Comparison of ENCODE assay signal across 8 mouse cellular contexts in genomic region chr7:38271511-38271811, GRCm38 (mm10). TPM values are rescaled to one million over a fixed set of nuclear protein-coding genes. Genes with fewer than 3 reads are reported as not detected.
DNase-seq lines count a peak whose midpoint lies in the region; ATAC-seq and TF ChIP-seq lines count a peak whose summit lies in the region.

No protein-coding gene starts in this region.

- WGBS in heart, embryonic 15.5 days: under 1% methylated on average over 11 of the region's 11 CpGs
- 1% methylated on average over 11 of the region's 11 CpGs for WGBS in forebrain, embryonic 16.5 days
- 0% methylated on average over 11 of the region's 11 CpGs for WGBS in liver, postnatal 0 days (ENCODE audit: insufficient replicate concordance)

- no peak for DNase-seq in heart, adult 9 months (ENCODE audit: low spot score in 2 of 2)
- no peak for DNase-seq in G1E (ENCODE audit: low spot score)
- no peak for DNase-seq in liver, postnatal 0 days
- DNase-seq in yolk sac, embryonic 10.5 days (ENCODE audit: low spot score): no peak
- DNase-seq in spleen, postnatal 14 days (ENCODE audit: low spot score in 2 of 2): no peak
- no peak for DNase-seq in cerebellum, adult 18-20 months

- H3K9ac ChIP-seq in heart, embryonic 15.5 days: peak overlapping the region; percentile 76
- peak overlapping the region; percentile 60 for H3K9ac ChIP-seq in forebrain, embryonic 16.5 days (replicated peaks; ENCODE audit: low read depth, low read length)
- H3K9ac ChIP-seq in liver, postnatal 0 days (replicated peaks): peak overlapping the region; percentile 73

- H3K4me2 ChIP-seq in heart, embryonic 15.5 days: peak overlapping the region; percentile 90
- H3K4me2 ChIP-seq in forebrain, embryonic 16.5 days (ENCODE audit: low read length): peak overlapping the region; percentile 58
- H3K4me2 ChIP-seq in liver, postnatal 0 days (ENCODE audit: low read depth, low read length): peak overlapping the region; percentile 80

- no peaks in the 10 kb centered on the region for H3K27me3 ChIP-seq in heart, embryonic 15.5 days
- H3K27me3 ChIP-seq in G1E (ENCODE audit: insufficient read depth, low read length): no peaks in the 10 kb centered on the region
- no peaks in the 10 kb centered on the region for H3K27me3 ChIP-seq in forebrain, embryonic 16.5 days (replicated peaks; ENCODE audit: control insufficient read depth, insufficient read depth, low read length)
- H3K27me3 ChIP-seq in liver, postnatal 0 days (ENCODE audit: insufficient read depth, low read length): no peaks in the 10 kb centered on the region

- TF ChIP-seq CTCF in G1E (IDR thresholded peaks at IDR 0.05; ENCODE audit: low read depth, low read length): no peak
- TF ChIP-seq CTCF in liver, postnatal 0 days (IDR thresholded peaks at IDR 0.05; ENCODE audit: low read depth): no peak

- no peaks in the 10 kb centered on the region for H3K9me3 ChIP-seq in heart, embryonic 15.5 days (replicated peaks)
- no peaks in the 10 kb centered on the region for H3K9me3 ChIP-seq in G1E (replicated peaks)
- H3K9me3 ChIP-seq in forebrain, embryonic 16.5 days (ENCODE audit: control insufficient read depth, low read length): no peaks in the 10 kb centered on the region
- no peaks in the 10 kb centered on the region for H3K9me3 ChIP-seq in liver, postnatal 0 days (ENCODE audit: low read length)

- H3K4me3 ChIP-seq in heart, embryonic 15.5 days: peak overlapping the region; percentile 83
- H3K4me3 ChIP-seq in G1E (ENCODE audit: low read depth, low read length): peak overlapping the region; percentile 78
- H3K4me3 ChIP-seq in forebrain, embryonic 16.5 days (replicated peaks; ENCODE audit: low read length): peak overlapping the region; percentile 73
- peak overlapping the region; percentile 84 for H3K4me3 ChIP-seq in liver, postnatal 0 days (ENCODE audit: low read depth, low read length)

- 0 out of 2 replicates have a peak, but pooled peaks have one; percentile 6 for ATAC-seq in heart, embryonic 15.5 days (replicated peaks; ENCODE audit: insufficient number of reproducible peaks, insufficient read depth, low FRiP score, low read depth)
- no peak; the same call in 1 of the 2 replicates for ATAC-seq in G1E (ENCODE audit: extremely low read depth, insufficient number of reproducible peaks, low FRiP score, poor library complexity, severe bottlenecking)
- no peak for ATAC-seq in forebrain, embryonic 16.5 days
- peak; percentile 65 for ATAC-seq in liver, postnatal 0 days

- peak overlapping the region; percentile 71 for H3K27ac ChIP-seq in heart, embryonic 15.5 days
- peak overlapping the region; percentile 11 for H3K27ac ChIP-seq in forebrain, embryonic 16.5 days (ENCODE audit: low read length)
- H3K27ac ChIP-seq in liver, postnatal 0 days (ENCODE audit: low read depth): peak overlapping the region; percentile 53

- H3K4me1 ChIP-seq in heart, embryonic 15.5 days (replicated peaks): peaks cover 12% of the 10 kb centered on the region
- peaks cover 4% of the 10 kb centered on the region; the same call in 1 of the 2 replicates for H3K4me1 ChIP-seq in G1E (ENCODE audit: insufficient read depth, low read depth, low read length)
- peaks cover 12% of the 10 kb centered on the region for H3K4me1 ChIP-seq in forebrain, embryonic 16.5 days (replicated peaks; ENCODE audit: control insufficient read depth, insufficient read depth, low read length)
- peaks cover 13% of the 10 kb centered on the region for H3K4me1 ChIP-seq in liver, postnatal 0 days (ENCODE audit: insufficient read depth)

- no peak for TF ChIP-seq EP300 in liver, postnatal 0 days (IDR thresholded peaks at IDR 0.05; ENCODE audit: low read depth)

- peaks cover 16% of the 10 kb centered on the region for H3K36me3 ChIP-seq in heart, embryonic 15.5 days
- peaks cover 23% of the 10 kb centered on the region for H3K36me3 ChIP-seq in G1E (replicated peaks)
- peaks cover 10% of the 10 kb centered on the region for H3K36me3 ChIP-seq in forebrain, embryonic 16.5 days (ENCODE audit: control insufficient read depth, insufficient read depth)
- peaks cover 13% of the 10 kb centered on the region; the same call in 1 of the 2 replicates for H3K36me3 ChIP-seq in liver, postnatal 0 days (replicated peaks; ENCODE audit: insufficient read depth, low read length)

RNA-seq across cellular contexts. Expression of gene Pop4, which starts 0.2 kb away (rescaled TPM):
- polyA plus RNA-seq in heart, embryonic 15.5 days (2015; fragmentation: Nextera tagmentation; extraction: Ambion mirVana): 33.3 and 33.7 TPM in 2 replicates
- total RNA-seq in G1E (2014; fragmentation: Nextera tagmentation) (53.7 and 54.4 TPM in 2 replicates), G1E (2017) (31.8 and 33.8 TPM in 2 replicates)
- 3.3 and 11.8 TPM in 2 replicates for polyA plus RNA-seq in G1E (2012)
- polyA plus RNA-seq in forebrain, embryonic 16.5 days (2015; fragmentation: Nextera tagmentation; extraction: Ambion mirVana): 88.1 and 91.0 TPM in 2 replicates
- polyA plus RNA-seq in liver, postnatal 0 days (2015; fragmentation: Nextera tagmentation; extraction: Ambion mirVana): 10.7 and 11.2 TPM in 2 replicates

RNA-seq across cellular contexts. Expression of gene Plekhf1, which starts 43.6 kb away (rescaled TPM):
- polyA plus RNA-seq in heart, embryonic 15.5 days (2015; fragmentation: Nextera tagmentation; extraction: Ambion mirVana): 5.4 and 6.4 TPM in 2 replicates
- 0.24 and 0.60 TPM in 2 replicates for total RNA-seq in G1E (2014; fragmentation: Nextera tagmentation)
- 0.93 and 1.1 TPM in 2 replicates for total RNA-seq in G1E (2017)
- polyA plus RNA-seq in G1E (2012): 1.2 and 1.4 TPM in 2 replicates
- polyA plus RNA-seq in forebrain, embryonic 16.5 days (2015; fragmentation: Nextera tagmentation; extraction: Ambion mirVana): 0.42 and 0.71 TPM in 2 replicates
- polyA plus RNA-seq in liver, postnatal 0 days (2015; fragmentation: Nextera tagmentation; extraction: Ambion mirVana): 0.57 and 0.58 TPM in 2 replicates

Comparison
In these comparisons a context has a peak if more than half of its experiments do, and no peak if none do; other contexts are left out.
1. ATAC-seq: peak in heart, embryonic 15.5 days (single experiment) and liver, postnatal 0 days (single experiment); none in G1E (single experiment) and forebrain, embryonic 16.5 days (single experiment).
2. H3K27ac ChIP-seq: peak in every context shown above with its lines; median percentile 71 in heart, embryonic 15.5 days; 53 in liver, postnatal 0 days; 11 in forebrain, embryonic 16.5 days.
3. Peak in every context shown above with its lines, with median percentiles within 50 percentile points of each other: H3K4me2 ChIP-seq, H3K4me3 ChIP-seq and H3K9ac ChIP-seq.